Mouse (Mus musculus): ENCODE results near the gene Shq1. TPM values are rescaled to one million over a fixed set of nuclear protein-coding genes. Genes with fewer than 3 reads are reported as not detected.

The Shq1 gene
- total and polyA plus RNA-seq, 2 experiments from 2014 or later = 3.7 to 4.3 TPM

DNA sequence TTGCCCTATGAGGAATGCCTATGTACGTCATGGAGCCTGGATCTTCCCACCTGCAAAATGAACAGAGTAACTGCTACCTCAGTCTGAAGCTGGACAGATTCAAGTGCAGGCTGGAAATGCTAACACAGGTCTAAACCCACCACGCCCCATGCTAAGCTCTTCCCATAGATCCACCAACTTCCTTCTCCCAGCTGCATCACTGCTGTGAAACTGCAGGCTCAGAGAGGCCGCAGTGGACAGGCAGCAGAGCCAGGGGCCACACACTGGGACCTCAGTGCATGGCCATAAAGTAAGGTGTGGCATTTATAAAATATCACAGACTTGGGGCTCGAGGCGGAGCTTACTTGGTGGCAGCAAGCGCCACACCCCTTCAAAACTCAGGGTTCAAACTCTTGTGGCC lies 133.0 kb downstream of the Shq1 start:
- ATAC-seq (ENCODE audit: low FRiP score) = no peak
- 90% methylated on average over 6 of the region's 6 CpGs for WGBS
- Histone ChIP-seq H3K4me1 (ENCODE audit: insufficient read depth, low read length) (no peaks in the 10 kb centered on the region), H3K36me3 (ENCODE audit: insufficient read depth, low read length) (no peaks in the 10 kb centered on the region), H3K27ac (ENCODE audit: low read depth, low read length) (no peak overlapping the region), H3K9me3 (ENCODE audit: low read length) (no peaks in the 10 kb centered on the region), H3K4me3 (ENCODE audit: low read depth, low read length) (no peak overlapping the region), H3K4me2 (ENCODE audit: low read depth, low read length, poor library complexity, severe bottlenecking) (no peak overlapping the region), H3K27me3 (ENCODE audit: insufficient read depth, low read length) (no peaks in the 10 kb centered on the region), H3K9ac (replicated peaks; ENCODE audit: low read length, poor library complexity, severe bottlenecking) (no peak overlapping the region)
- DNase-seq (ENCODE audit: low spot score) = no peak
- TF ChIP-seq CTCF (IDR thresholded peaks at IDR 0.05) = no peak

DNA sequence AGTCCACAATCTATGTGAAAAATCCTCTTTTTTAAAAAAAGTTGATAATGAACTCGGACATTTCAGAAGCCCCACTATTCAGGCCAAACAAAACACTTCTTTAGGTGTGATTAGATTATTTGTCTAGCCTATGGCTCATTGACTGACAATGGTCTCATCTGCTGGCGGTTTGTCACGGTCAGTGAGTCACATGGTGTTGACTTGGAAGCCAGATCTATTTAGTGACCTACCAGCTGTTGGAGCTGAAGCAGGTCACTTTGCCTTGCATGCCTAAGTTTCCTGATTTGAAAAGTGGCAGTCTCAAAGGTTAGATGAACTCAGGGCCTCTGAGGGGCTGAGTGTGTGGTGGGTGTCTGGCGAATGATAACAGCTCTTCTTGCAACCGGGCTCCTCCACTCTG lies 133.9 kb downstream of the Shq1 start:
- TF ChIP-seq CTCF (IDR thresholded peaks at IDR 0.05) = no peak
- WGBS = 70% methylated on average over 5 of the region's 5 CpGs
- Histone ChIP-seq H3K4me2 (ENCODE audit: low read depth, low read length, poor library complexity, severe bottlenecking) (no peak overlapping the region), H3K9ac (replicated peaks; ENCODE audit: low read length, poor library complexity, severe bottlenecking) (no peak overlapping the region), H3K9me3 (ENCODE audit: low read length) (no peaks in the 10 kb centered on the region), H3K27ac (ENCODE audit: low read depth, low read length) (no peak overlapping the region), H3K36me3 (ENCODE audit: insufficient read depth, low read length) (no peaks in the 10 kb centered on the region), H3K27me3 (ENCODE audit: insufficient read depth, low read length) (no peaks in the 10 kb centered on the region), H3K4me1 (ENCODE audit: insufficient read depth, low read length) (no peaks in the 10 kb centered on the region), H3K4me3 (ENCODE audit: low read depth, low read length) (no peak overlapping the region)
- DNase-seq (ENCODE audit: low spot score) (no peak), ATAC-seq (ENCODE audit: low FRiP score) (no peak)

DNA sequence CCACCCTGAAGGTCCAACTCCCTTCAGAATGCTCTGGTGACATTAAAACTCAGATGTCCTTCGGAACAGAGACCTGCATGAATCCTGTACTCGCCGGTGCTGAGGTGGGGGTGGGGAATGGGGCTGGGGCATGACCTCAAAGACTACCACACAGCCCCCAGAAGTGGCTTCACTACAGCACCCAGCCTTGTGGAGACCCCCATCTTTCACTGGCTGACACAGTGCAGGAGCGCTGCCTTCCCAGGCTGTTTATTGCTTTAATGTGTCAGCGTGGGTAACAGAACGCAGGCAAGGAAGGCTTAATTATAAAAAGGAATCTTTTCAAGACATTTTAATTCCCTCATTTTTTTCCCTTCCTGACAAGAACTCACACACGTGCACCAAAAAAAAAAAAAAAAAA lies 137.6 kb downstream of the Shq1 start:
- Histone ChIP-seq H3K9me3 (ENCODE audit: low read length) (no peaks in the 10 kb centered on the region), H3K4me2 (ENCODE audit: low read depth, low read length, poor library complexity, severe bottlenecking) (no peak overlapping the region), H3K4me3 (ENCODE audit: low read depth, low read length) (no peak overlapping the region), H3K9ac (replicated peaks; ENCODE audit: low read length, poor library complexity, severe bottlenecking) (no peak overlapping the region), H3K36me3 (ENCODE audit: insufficient read depth, low read length) (no peaks in the 10 kb centered on the region), H3K27ac (ENCODE audit: low read depth, low read length) (no peak overlapping the region), H3K27me3 (ENCODE audit: insufficient read depth, low read length) (no peaks in the 10 kb centered on the region), H3K4me1 (ENCODE audit: insufficient read depth, low read length) (no peaks in the 10 kb centered on the region)
- DNase-seq (ENCODE audit: low spot score) (no peak), ATAC-seq (ENCODE audit: low FRiP score) (no peak)
- 72% methylated on average over 7 of the region's 7 CpGs for WGBS
- no peak for TF ChIP-seq CTCF (IDR thresholded peaks at IDR 0.05)

DNA sequence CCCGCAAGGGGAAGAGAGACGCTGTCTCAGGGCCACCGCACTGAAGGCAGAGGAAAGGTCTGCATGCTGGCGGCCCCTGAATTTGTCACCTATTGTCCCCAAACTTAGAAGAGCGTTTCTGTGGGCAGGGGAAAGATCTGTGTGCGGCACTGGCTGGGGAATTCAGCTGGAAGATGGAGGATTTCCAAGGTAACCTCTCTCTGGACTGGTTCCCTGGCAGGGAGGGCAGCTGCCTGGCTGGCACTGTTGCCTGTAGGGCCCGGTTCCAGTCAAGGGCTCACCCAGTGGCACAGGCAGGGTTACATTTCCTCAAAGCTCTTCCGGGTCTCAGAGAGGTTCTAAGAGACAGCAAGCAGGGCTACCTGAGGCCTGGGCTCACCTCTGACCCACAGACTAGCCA lies 138.6 kb downstream of the Shq1 start:
- no peak for ATAC-seq (ENCODE audit: low FRiP score)
- no peaks in the 10 kb centered on the region for H3K9me3 ChIP-seq (ENCODE audit: low read length)
- DNase-seq (ENCODE audit: low spot score) = peak; percentile 44
- 64% methylated on average over 8 of the region's 8 CpGs for WGBS
- no peaks in the 10 kb centered on the region for H3K27me3 ChIP-seq (ENCODE audit: insufficient read depth, low read length)
- H3K4me2 ChIP-seq (ENCODE audit: low read depth, low read length, poor library complexity, severe bottlenecking) = no peak overlapping the region
- TF ChIP-seq CTCF (IDR thresholded peaks at IDR 0.05) = no peak
- H3K4me3 ChIP-seq (ENCODE audit: low read depth, low read length) = no peak overlapping the region
- no peak overlapping the region for H3K27ac ChIP-seq (ENCODE audit: low read depth, low read length)
- no peaks in the 10 kb centered on the region for H3K4me1 ChIP-seq (ENCODE audit: insufficient read depth, low read length)
- H3K36me3 ChIP-seq (ENCODE audit: insufficient read depth, low read length) = no peaks in the 10 kb centered on the region
- H3K9ac ChIP-seq (replicated peaks; ENCODE audit: low read length, poor library complexity, severe bottlenecking) = 0 out of 2 replicates have a peak overlapping the region, but pooled peaks have one; percentile 19

DNA sequence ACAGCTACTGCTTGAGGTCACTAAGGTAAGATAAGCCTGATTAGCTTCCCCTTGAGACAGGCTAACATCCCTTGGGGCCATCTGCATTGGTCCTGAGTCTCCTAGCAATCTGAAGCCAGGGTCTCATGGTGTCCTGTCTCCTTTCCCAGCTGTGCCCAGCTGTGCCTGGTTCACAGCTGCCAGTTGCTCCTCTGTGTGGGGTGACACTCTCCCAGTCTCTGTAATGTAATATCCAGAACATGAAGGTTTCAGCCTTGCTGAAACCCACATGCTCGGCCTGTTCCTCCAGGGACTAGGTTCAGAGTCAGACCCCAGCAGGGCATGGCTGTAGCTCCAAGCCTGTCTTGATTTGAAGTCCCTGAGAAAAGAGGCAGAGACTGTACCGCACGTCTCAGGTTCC lies 141.3 kb downstream of the Shq1 start:
- Histone ChIP-seq H3K9ac (replicated peaks; ENCODE audit: low read length, poor library complexity, severe bottlenecking) (no peak overlapping the region), H3K4me2 (ENCODE audit: low read depth, low read length, poor library complexity, severe bottlenecking) (no peak overlapping the region), H3K27ac (ENCODE audit: low read depth, low read length) (no peak overlapping the region), H3K9me3 (ENCODE audit: low read length) (no peaks in the 10 kb centered on the region), H3K27me3 (ENCODE audit: insufficient read depth, low read length) (no peaks in the 10 kb centered on the region; the same call in 1 of the 2 replicates), H3K4me1 (ENCODE audit: insufficient read depth, low read length) (no peaks in the 10 kb centered on the region; the same call in 1 of the 2 replicates), H3K4me3 (ENCODE audit: low read depth, low read length) (no peak overlapping the region), H3K36me3 (ENCODE audit: insufficient read depth, low read length) (no peaks in the 10 kb centered on the region)
- ATAC-seq (ENCODE audit: low FRiP score) = no peak
- TF ChIP-seq CTCF (IDR thresholded peaks at IDR 0.05) = no peak
- no peak for DNase-seq (ENCODE audit: low spot score)
- WGBS = 71% methylated on average over 3 of the region's 3 CpGs

DNA sequence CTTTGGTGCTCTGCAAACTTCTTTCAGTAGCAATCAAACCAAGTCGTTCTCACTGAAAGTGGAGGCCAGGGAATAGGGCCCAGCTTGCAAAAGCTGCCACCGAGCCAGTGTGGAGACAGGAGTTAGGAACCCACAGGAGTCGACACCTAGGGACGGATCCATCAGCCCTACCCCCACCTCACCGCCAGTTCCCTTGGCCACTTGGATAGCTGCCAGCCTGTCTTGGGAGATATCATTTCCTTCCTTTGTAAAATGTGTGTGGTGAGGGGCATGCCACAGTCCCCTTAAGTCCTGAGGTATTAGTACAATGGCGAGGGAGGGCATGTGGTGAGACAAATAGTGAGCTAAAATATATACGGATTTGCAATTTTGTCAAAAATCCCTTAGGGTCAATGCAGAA lies 142.4 kb downstream of the Shq1 start:
- Histone ChIP-seq H3K9ac (replicated peaks; ENCODE audit: low read length, poor library complexity, severe bottlenecking) (no peak overlapping the region), H3K9me3 (ENCODE audit: low read length) (no peaks in the 10 kb centered on the region), H3K36me3 (ENCODE audit: insufficient read depth, low read length) (no peaks in the 10 kb centered on the region), H3K27ac (ENCODE audit: low read depth, low read length) (no peak overlapping the region), H3K27me3 (ENCODE audit: insufficient read depth, low read length) (no peaks in the 10 kb centered on the region; the same call in 1 of the 2 replicates), H3K4me1 (ENCODE audit: insufficient read depth, low read length) (no peaks in the 10 kb centered on the region; the same call in 1 of the 2 replicates), H3K4me2 (ENCODE audit: low read depth, low read length, poor library complexity, severe bottlenecking) (no peak overlapping the region), H3K4me3 (ENCODE audit: low read depth, low read length) (no peak overlapping the region)
- ATAC-seq (ENCODE audit: low FRiP score) (no peak), DNase-seq (ENCODE audit: low spot score) (no peak)
- no peak for TF ChIP-seq CTCF (IDR thresholded peaks at IDR 0.05)
- WGBS = 62% methylated on average over 7 of the region's 7 CpGs

Data from midbrain, postnatal 0 days (tissue).